Mouse (Mus musculus): ENCODE measurements around the gene Olfr449. TPM values are rescaled to one million over a fixed set of nuclear protein-coding genes. Genes with fewer than 3 reads are reported as not detected.

Olfr449 gene
- not detected in 2 replicates for polyA plus RNA-seq (2015; fragmentation: Nextera tagmentation; extraction: Ambion mirVana)

GRCm38 (mm10) chr6:42834084-42834483 is at the start of gene Olfr449:
Gene Olfr449 (plus strand): TSS chr6:42834384.
- Histone ChIP-seq H3K4me3 (no peak within 1 kb of the TSS), H3K27ac (no peak within 1 kb of the TSS), H3K4me2 (no peak within 1 kb of the TSS), H3K9me3 (replicated peaks) (no peaks in the 10 kb centered on the region), H3K4me1 (no peaks in the 10 kb centered on the region), H3K36me3 (ENCODE audit: poor library complexity, severe bottlenecking) (no peaks in the 10 kb centered on the region), H3K9ac (no peak within 1 kb of the TSS), H3K27me3 (no peaks in the 10 kb centered on the region)
- ATAC-seq: no peak

GRCm38 (mm10) chr6:42784793-42785192 is 49.4 kb upstream of the Olfr449 start, which contains the start of gene Olfr452:
Gene Olfr452 (plus strand): TSS chr6:42785093.
- no peak within 1 kb of the TSS for H3K27ac ChIP-seq
- H3K27me3 ChIP-seq: no peaks in the 10 kb centered on the region
- no peak within 1 kb of the TSS for H3K9ac ChIP-seq
- no peak within 1 kb of the TSS for H3K4me3 ChIP-seq
- H3K9me3 ChIP-seq (replicated peaks): no peaks in the 10 kb centered on the region
- H3K4me1 ChIP-seq: no peaks in the 10 kb centered on the region
- no peak for ATAC-seq
- H3K36me3 ChIP-seq (ENCODE audit: poor library complexity, severe bottlenecking): no peaks in the 10 kb centered on the region
- H3K4me2 ChIP-seq: no peak within 1 kb of the TSS

GRCm38 (mm10) chr6:42790247-42790948 is 43.8 kb upstream of the Olfr449 start:
- H3K4me1 ChIP-seq: no peaks in the 10 kb centered on the region
- no peak overlapping the region for H3K4me2 ChIP-seq
- WGBS: 51% methylated on average over 4 of the region's 4 CpGs
- H3K4me3 ChIP-seq: no peak overlapping the region
- H3K27me3 ChIP-seq: no peaks in the 10 kb centered on the region
- H3K36me3 ChIP-seq (ENCODE audit: poor library complexity, severe bottlenecking): no peaks in the 10 kb centered on the region
- H3K9ac ChIP-seq: no peak overlapping the region
- no peaks in the 10 kb centered on the region for H3K9me3 ChIP-seq (replicated peaks)
- H3K27ac ChIP-seq: no peak overlapping the region
- peak; percentile 69 for ATAC-seq

GRCm38 (mm10) chr6:42790949-42791556 is 43.1 kb upstream of the Olfr449 start:
- peak; percentile 91 for ATAC-seq
- no peak overlapping the region for H3K4me3 ChIP-seq

GRCm38 (mm10) chr6:42794982-42795381 is 39.2 kb upstream of the Olfr449 start:
- no peak overlapping the region for H3K4me3 ChIP-seq

More at GRCm38 (mm10) chr6:42790949-42791556, 43.1 kb upstream of the Olfr449 start:
- Histone ChIP-seq H3K9ac (no peak overlapping the region), H3K4me1 (no peaks in the 10 kb centered on the region), H3K27ac (no peak overlapping the region), H3K9me3 (replicated peaks) (no peaks in the 10 kb centered on the region), H3K27me3 (no peaks in the 10 kb centered on the region), H3K4me2 (no peak overlapping the region), H3K36me3 (ENCODE audit: poor library complexity, severe bottlenecking) (no peaks in the 10 kb centered on the region)
- 72% methylated on average over 9 of the region's 9 CpGs for WGBS

GRCm38 (mm10) chr6:42811639-42812038 is 22.5 kb upstream of the Olfr449 start, which contains the start of gene Olfr450:
Gene Olfr450 (plus strand): TSS chr6:42811939.
- Histone ChIP-seq H3K36me3 (ENCODE audit: poor library complexity, severe bottlenecking) (no peaks in the 10 kb centered on the region), H3K27ac (no peak within 1 kb of the TSS), H3K9me3 (replicated peaks) (no peaks in the 10 kb centered on the region), H3K27me3 (no peaks in the 10 kb centered on the region), H3K9ac (no peak within 1 kb of the TSS), H3K4me2 (no peak within 1 kb of the TSS), H3K4me1 (no peaks in the 10 kb centered on the region), H3K4me3 (no peak within 1 kb of the TSS)
- whole genome bisulfite sequencing: 83% methylated on average over 1 of the region's 1 CpGs
- no peak for ATAC-seq

More at GRCm38 (mm10) chr6:42794982-42795381, 39.2 kb upstream of the Olfr449 start:
- H3K9me3 ChIP-seq (replicated peaks): no peaks in the 10 kb centered on the region
- no peak for ATAC-seq
- no peaks in the 10 kb centered on the region for H3K4me1 ChIP-seq
- 88% methylated on average over 3 of the region's 3 CpGs for WGBS
- no peaks in the 10 kb centered on the region for H3K27me3 ChIP-seq
- H3K36me3 ChIP-seq (ENCODE audit: poor library complexity, severe bottlenecking): no peaks in the 10 kb centered on the region
- no peak overlapping the region for H3K27ac ChIP-seq
- no peak overlapping the region for H3K4me2 ChIP-seq
- no peak overlapping the region for H3K9ac ChIP-seq

- Histone ChIP-seq H3K4me1 (no peaks in the 10 kb centered on the region), H3K27me3 (no peaks in the 10 kb centered on the region), H3K4me2 (no peak overlapping the region), H3K27ac (no peak overlapping the region), H3K9ac (no peak overlapping the region), H3K36me3 (ENCODE audit: poor library complexity, severe bottlenecking) (no peaks in the 10 kb centered on the region), H3K9me3 (replicated peaks) (no peaks in the 10 kb centered on the region), H3K4me3 (no peak overlapping the region)
- 14% methylated on average over 4 of the region's 4 CpGs for WGBS
- peak; percentile 83 for ATAC-seq
Observed at GRCm38 (mm10) chr6:42860222-42860819, 26.1 kb downstream of the Olfr449 start.

GRCm38 (mm10) chr6:42869695-42870094 is 35.5 kb downstream of the Olfr449 start:
- no peak overlapping the region for H3K4me3 ChIP-seq
- no peaks in the 10 kb centered on the region for H3K4me1 ChIP-seq
- no peak overlapping the region for H3K27ac ChIP-seq
- no peak for ATAC-seq
- H3K36me3 ChIP-seq (ENCODE audit: poor library complexity, severe bottlenecking): no peaks in the 10 kb centered on the region
- H3K4me2 ChIP-seq: no peak overlapping the region
- H3K27me3 ChIP-seq: no peaks in the 10 kb centered on the region
- no peak overlapping the region for H3K9ac ChIP-seq
- no peaks in the 10 kb centered on the region for H3K9me3 ChIP-seq (replicated peaks)
- 67% methylated on average over 3 of the region's 3 CpGs for WGBS

GRCm38 (mm10) chr6:42876323-42876722 is 42.1 kb downstream of the Olfr449 start:
- no peak overlapping the region for H3K27ac ChIP-seq
- H3K27me3 ChIP-seq: no peaks in the 10 kb centered on the region
- ATAC-seq: no peak
- H3K9me3 ChIP-seq (replicated peaks): no peaks in the 10 kb centered on the region
- no peak overlapping the region for H3K4me2 ChIP-seq
- H3K9ac ChIP-seq: no peak overlapping the region
- H3K4me1 ChIP-seq: no peaks in the 10 kb centered on the region
- H3K36me3 ChIP-seq (ENCODE audit: poor library complexity, severe bottlenecking): no peaks in the 10 kb centered on the region
- no peak overlapping the region for H3K4me3 ChIP-seq

Other genes with a start within 250 kb of the Olfr449 start
- 0.06 TPM in 1 of 2 replicates, not detected in the other for gene Tcaf3, start 236.7 kb upstream of the Olfr449 start, polyA plus RNA-seq (2015; fragmentation: Nextera tagmentation; extraction: Ambion mirVana)
- gene Tcaf2, start 189.1 kb upstream of the Olfr449 start, polyA plus RNA-seq (2015; fragmentation: Nextera tagmentation; extraction: Ambion mirVana): 1.4 and 1.9 TPM in 2 replicates
- gene Tcaf1, start 124.3 kb upstream of the Olfr449 start, polyA plus RNA-seq (2015; fragmentation: Nextera tagmentation; extraction: Ambion mirVana): 191 and 198 TPM in 2 replicates
- gene Olfr453, start 95.0 kb upstream of the Olfr449 start, polyA plus RNA-seq (2015; fragmentation: Nextera tagmentation; extraction: Ambion mirVana): not detected in 2 replicates
- not detected in 2 replicates for gene Olfr38, start 78.0 kb upstream of the Olfr449 start, polyA plus RNA-seq (2015; fragmentation: Nextera tagmentation; extraction: Ambion mirVana)
- not detected in 2 replicates for gene Olfr452, start 49.3 kb upstream of the Olfr449 start, polyA plus RNA-seq (2015; fragmentation: Nextera tagmentation; extraction: Ambion mirVana)
- gene Olfr450, start 22.4 kb upstream of the Olfr449 start, polyA plus RNA-seq (2015; fragmentation: Nextera tagmentation; extraction: Ambion mirVana): not detected in 2 replicates
- not detected in 2 replicates for gene Olfr448, start 56.1 kb downstream of the Olfr449 start, polyA plus RNA-seq (2015; fragmentation: Nextera tagmentation; extraction: Ambion mirVana)
- not detected in 2 replicates for gene Olfr447, start 74.5 kb downstream of the Olfr449 start, polyA plus RNA-seq (2015; fragmentation: Nextera tagmentation; extraction: Ambion mirVana)
- gene Olfr446, start 87.0 kb downstream of the Olfr449 start, polyA plus RNA-seq (2015; fragmentation: Nextera tagmentation; extraction: Ambion mirVana): not detected in 2 replicates
- gene Olfr444, start 114.7 kb downstream of the Olfr449 start, polyA plus RNA-seq (2015; fragmentation: Nextera tagmentation; extraction: Ambion mirVana): not detected in 2 replicates

Data from forebrain, embryonic 13.5 days (tissue).